Mouse (Mus musculus) layer of hippocampus, adult 11-12 months (tissue): ENCODE data around the gene Fadd.

Experiments
- DNase-seq: peaks from one replicate; pipeline ENCODE4 v3.0.0; 2022; ENCODE audit warnings: low spot score

The Fadd gene

DNA sequence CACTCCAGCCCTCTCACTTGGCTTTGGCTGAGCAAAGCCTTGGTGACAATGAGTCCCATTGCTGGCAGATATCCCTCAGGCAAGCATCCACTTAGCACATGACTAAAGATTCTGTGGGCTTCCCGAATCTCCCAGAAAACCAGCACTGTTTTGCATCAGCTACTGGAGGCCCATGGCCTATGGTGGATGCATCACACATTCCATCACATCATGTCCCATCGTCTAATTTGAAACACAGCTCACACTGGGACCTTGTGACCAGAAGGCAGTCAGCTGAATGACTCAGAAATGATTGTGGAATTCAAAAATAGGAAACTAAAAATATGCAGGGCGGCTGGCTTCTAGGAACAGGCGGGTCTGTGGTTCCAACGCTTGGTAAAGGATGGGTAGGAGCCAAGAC, 4.4 kb downstream of the Fadd start:
- DNase-seq: peak; percentile 41

- no peak for DNase-seq
Observed at GRCm38 (mm10) chr7:144572234-144572633, 10.0 kb downstream of the Fadd start.

- no peak for DNase-seq
Observed at GRCm38 (mm10) chr7:144571598-144571997, 10.7 kb downstream of the Fadd start.

DNA sequence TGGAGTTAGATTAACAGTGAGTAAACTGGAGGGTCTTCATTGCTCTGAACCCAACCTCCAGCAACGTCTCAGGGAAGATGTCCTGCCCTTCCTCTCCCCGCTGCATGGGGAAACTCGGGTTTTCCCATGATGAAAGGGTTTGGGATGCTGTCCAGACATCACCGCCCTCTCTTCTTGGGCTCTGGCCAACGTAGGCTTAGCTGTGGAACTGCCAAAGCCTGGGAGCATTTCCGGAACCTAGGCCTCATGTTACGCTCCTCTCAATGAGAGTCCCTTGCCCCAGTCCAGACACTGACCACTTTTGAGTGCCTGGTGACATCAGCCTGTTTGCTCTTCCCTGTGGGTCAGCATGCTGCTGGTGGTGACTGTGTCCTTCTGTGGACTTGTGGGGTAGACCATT, 12.8 kb downstream of the Fadd start:
- no peak for DNase-seq

- no peak for DNase-seq
Observed at GRCm38 (mm10) chr7:144568091-144568490, 14.2 kb downstream of the Fadd start.

GRCm38 (mm10) chr7:144566921-144567682, 15.2 kb downstream of the Fadd start:
- DNase-seq: no peak

DNA sequence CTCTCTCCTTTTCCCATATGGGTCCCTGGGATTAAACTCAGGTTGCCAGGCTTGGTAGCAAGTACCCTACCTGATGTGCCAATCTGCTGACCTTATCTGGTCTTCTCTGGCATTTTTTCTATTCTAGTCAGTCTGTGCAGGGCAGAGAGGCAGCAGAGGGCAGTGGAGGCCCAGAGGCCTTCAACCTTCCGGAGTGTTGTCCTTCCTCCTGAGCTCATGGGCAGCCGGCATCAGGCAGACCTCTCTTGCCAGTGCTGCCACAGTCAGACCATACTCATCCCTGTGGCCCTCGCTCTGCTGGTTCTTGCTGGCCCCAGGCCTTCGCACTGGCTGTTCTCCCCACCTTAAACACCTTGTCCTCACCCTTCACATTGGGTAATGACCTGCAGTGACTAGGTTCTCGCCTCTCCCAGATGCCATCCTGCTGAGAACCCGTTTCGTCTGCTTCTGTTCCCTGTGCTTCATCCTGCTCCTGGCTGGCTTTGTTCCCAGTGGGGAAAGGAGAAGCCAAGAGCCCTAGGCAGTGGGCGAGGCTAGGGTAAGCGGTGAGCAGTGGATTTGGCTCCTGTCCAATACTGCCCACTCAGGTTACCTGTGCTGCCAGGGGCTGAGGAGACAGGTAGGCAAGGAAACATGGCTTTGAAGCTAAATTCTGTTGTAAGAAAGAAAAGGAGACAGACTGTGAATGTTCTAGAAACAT, 18.7 kb downstream of the Fadd start:
- DNase-seq: no peak

- DNase-seq: no peak
Observed at GRCm38 (mm10) chr7:144562016-144562415, 20.2 kb downstream of the Fadd start.

DNA sequence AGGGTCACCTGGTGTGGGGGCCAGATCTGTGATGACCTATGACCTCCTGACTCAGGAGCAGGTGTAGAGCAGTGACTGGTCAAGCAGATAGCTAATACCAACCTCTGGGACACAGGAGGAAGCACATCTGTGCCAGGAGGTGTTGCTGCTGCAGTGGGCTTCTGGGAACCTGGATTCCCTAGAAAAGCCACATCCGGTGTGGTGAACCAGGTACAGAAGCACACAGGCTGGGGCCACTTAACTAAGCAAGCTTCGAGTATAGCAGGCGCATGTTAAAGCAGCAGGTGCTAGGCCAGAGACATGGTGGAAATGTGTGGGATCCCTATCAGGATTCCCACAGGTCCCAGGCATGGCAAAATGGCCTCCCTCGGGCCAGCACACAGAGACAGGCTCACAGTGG, 21.7 kb downstream of the Fadd start:
- DNase-seq: no peak

GRCm38 (mm10) chr7:144558552-144558951, 23.7 kb downstream of the Fadd start:
- DNase-seq: no peak

DNA sequence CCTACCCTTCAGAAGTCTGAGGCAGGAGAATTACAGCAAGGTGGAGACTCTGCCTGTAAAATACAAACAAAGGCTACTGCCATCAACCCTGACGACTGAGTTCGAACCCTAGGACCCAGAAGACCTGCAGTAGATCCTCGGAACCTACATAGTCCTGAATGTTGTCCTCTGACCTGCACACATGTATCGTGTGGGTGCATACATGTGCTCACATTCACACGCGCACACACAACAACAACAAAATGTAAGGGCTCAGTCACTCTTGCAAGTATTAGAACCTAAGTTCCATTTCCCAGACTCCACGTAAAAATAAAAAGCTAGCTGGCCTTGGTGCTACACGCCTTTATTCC, 28.2 kb downstream of the Fadd start:
- DNase-seq: no peak

DNA sequence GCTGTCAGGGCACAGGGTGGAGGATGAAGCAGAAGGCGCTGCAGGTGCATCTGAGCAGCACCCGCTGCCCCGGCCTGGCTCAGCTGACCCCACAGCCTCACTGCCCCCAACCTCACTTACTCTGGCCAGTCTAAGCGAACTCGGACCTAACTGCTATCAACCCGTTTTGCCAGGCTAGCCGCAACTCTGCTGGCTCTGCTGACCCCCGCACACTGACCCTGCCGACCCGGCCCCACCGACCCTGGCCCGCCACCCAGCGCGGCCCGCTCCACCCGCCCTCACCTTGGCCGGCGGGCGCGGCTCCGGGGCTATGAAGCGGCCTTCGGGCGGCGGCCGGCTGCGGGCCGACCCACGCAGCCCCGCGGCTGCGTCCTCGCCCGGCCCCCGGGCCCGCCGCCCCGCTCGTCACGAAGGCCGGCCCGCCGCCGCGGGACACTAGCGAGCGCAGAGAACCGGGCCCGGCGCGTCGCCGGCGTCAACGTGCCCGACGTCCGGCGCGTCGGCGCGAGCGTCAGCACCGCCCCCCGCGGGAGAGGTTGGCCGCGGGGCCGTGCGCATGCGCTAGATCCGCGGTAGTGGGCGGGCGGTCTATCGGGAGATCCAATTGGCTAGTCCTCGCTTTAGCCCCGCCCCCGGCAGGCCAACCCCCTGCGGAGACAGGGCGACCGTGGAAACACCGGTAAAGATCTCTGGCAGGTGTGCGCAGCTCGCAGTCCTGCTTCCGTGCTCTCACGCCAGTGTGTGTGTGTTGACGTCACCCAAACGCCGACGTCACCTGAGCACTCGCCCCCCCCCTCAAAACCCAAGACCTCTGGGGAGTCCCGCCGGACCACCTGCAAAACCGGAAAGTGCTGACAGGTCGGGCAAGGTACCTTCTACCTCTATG, 28.8 kb downstream of the Fadd start, which contains the start of gene Ppfia1:
TSS of gene Ppfia1 (minus strand) at position 493 of the 886 bp plus-strand sequence.
- DNase-seq: peak; percentile 98

GRCm38 (mm10) chr7:144552274-144552673, 30.0 kb downstream of the Fadd start:
- no peak for DNase-seq

- DNase-seq: no peak
Observed at GRCm38 (mm10) chr7:144550811-144551210, 31.5 kb downstream of the Fadd start.

DNA sequence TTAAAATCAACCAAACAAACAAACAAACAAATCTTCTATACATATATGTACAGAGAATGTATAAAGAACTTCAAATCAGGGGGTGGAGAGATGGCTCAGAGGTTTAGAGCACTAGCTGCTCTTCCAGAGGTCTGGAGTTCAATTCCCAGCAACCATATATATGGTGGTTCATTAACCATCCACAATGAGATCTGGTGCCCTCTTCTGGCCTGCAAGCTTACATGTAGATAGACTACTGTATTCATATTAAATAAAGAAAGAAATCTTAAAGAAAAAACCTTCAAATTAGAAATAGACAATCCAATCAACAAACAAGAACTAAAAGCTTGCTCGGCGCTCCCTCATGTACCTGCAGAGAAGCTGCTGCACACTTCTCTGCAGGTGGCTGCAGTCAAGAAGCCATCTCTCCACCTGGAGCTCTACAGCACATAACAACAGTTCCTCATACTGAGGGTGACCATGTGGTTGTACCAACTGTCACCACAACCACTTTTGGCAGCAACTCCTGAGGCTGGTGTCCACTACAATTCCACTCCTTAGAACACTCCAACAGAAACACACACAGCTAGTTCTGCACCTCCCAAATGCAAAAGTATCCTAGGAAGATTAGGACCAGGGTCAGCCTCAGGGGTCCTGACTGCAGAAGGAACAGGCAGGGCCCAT, 32.2 kb downstream of the Fadd start:
- DNase-seq: no peak

DNA sequence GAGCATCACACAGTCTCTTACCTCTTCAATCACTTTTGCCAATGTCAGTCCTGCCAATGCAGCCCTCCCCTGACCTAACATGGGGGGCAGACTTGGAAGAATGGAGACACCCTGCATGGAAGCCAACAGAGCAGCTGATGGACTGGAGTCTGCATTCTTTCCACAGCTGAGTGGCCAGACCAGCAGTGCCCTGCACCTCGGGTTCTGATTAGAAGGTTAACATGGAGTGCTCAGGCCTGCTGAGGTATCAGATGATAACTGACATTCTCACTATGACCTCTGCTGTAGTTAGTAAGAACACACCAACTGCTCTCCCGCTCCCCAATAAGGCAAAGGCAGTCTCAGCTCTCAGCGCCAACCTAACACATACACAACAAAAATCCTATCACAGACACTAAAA, 37.0 kb downstream of the Fadd start:
- DNase-seq: no peak

- DNase-seq: no peak
Observed at GRCm38 (mm10) chr7:144541351-144541750, 40.9 kb downstream of the Fadd start.

DNA sequence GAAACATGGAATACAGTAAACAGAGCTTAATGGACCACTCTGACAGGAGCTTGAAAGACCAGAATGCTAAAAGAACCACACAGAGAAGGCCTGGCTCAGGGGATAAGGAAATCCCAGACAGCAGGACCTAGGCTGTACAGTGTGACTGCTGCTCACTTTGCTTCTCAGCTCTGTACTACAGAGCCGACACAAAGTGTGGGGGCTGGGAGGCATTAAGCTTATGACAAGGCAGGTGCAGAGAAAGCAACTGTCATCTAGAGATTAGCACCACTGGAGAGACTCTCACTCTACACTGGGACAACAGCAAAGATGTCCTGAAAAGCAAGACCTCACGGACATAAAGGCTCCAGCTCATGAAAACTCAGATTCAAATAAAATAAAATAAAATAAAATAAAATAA, 43.1 kb downstream of the Fadd start:
- no peak for DNase-seq

- no peak for DNase-seq
Observed at GRCm38 (mm10) chr7:144538030-144538644, 44.1 kb downstream of the Fadd start.

DNA sequence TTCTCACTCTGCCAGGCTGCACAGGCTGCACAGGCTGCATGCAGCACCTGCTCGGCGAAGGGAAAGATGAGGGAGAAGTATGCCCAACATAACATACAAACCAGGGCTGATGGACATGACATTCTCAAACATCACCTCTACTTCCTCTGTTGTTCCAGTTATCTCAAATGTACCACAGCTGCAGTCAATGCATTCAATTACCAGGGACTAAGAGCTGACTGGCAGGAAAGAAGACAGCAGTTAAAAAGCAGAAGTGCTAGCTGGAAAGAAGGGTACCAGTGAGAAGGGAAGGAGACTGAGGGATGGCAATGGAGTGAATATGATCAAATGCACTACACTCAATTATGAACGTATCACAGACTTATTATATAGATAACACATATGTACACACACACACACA, 45.9 kb downstream of the Fadd start:
- DNase-seq: no peak

DNA sequence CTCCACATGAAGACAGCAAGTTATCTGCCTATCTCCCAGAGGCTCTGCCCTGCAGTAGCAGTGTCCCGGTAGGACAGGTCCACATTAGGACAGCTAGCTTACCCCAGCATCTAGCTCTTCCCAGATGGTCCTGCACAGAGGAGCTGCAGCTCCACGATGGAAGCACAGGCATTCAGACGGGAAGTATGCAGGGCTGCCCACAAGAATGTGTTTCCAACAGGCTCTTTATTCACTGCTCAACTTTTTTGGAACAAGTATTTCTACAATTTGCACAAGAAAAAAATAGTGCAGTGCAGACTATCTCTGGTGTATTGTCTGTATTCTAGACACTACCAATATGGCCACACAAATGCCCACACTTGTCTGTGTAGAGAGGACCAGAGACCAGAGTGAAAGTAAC, 47.5 kb downstream of the Fadd start:
- no peak for DNase-seq
